Mouse (Mus musculus) CH12.LX (cell line): ENCODE measurements around the gene Jmjd1c. TPM values are rescaled to one million over a fixed set of nuclear protein-coding genes. Genes with fewer than 3 reads are reported as not detected.

Experiments used
- DNase-seq: peaks from one replicate; pipeline ENCODE4 v3.0.0-alpha.2; 2013; ENCODE audit errors: extremely low read depth
- H3K27ac ChIP-seq: 2 replicates; pipeline ENCODE4 v1.5.1; 2012; ENCODE audit warnings: low read depth, mild to moderate bottlenecking, control low read depth, moderate library complexity; ENCODE audit not compliant: insufficient read depth
- H3K27me3 ChIP-seq: replicated peaks from 2 replicates; pipeline ENCODE3; 2012; ENCODE audit warnings: inconsistent platforms
- H3K36me3 ChIP-seq, 2 experiments: replicated peaks in 1 of 2; 2 replicates each; pipeline versions ENCODE3 to v1.6.1; 2012; ENCODE audit warnings: inconsistent platforms in 1 of 2, low read length in 1 of 2, mild to moderate bottlenecking in 1 of 2, mixed read lengths in 1 of 2, moderate library complexity in 1 of 2; ENCODE audit not compliant: control insufficient read depth in 1 of 2, insufficient read depth in 1 of 2
- H3K4me1 ChIP-seq, 2 experiments: 2 replicates each; pipeline ENCODE4 v1.6.1; 2012; ENCODE audit warnings: inconsistent platforms in 1 of 2, moderate library complexity in 1 of 2; ENCODE audit not compliant: insufficient read depth in 2 of 2, control insufficient read depth in 1 of 2
- H3K4me2 ChIP-seq: 2 replicates; pipeline ENCODE4 v1.6.1; 2012; ENCODE audit warnings: low read depth, mild to moderate bottlenecking, control low read depth; ENCODE audit not compliant: poor library complexity, insufficient read depth, severe bottlenecking
- H3K4me3 ChIP-seq, 3 experiments: fragments of 150-350 bp in 1 of 3; sonication (generic) in 1 of 3; replicated peaks in 1 of 3; 2 replicates each; pipeline versions ENCODE3 to v1.5.1; 2011 to 2012; ENCODE audit warnings: low read depth in 2 of 3, low read length in 2 of 3, mild to moderate bottlenecking in 2 of 3, moderate library complexity in 2 of 3, control low read depth in 1 of 3, improper control_type of control experiment in 1 of 3, inconsistent platforms in 1 of 3, mixed read lengths in 1 of 3; ENCODE audit not compliant: poor library complexity in 1 of 3
- H3K79me2 ChIP-seq: replicated peaks from 2 replicates; pipeline ENCODE4 v1.6.1; 2012; ENCODE audit warnings: mild to moderate bottlenecking, moderate library complexity; ENCODE audit not compliant: control insufficient read depth, poor library complexity, insufficient read depth, severe bottlenecking; ENCODE audit errors: extremely low read depth
- H3K9ac ChIP-seq: 2 replicates; pipeline ENCODE4 v1.6.1; 2012; ENCODE audit warnings: low read depth, mild to moderate bottlenecking, control low read depth, moderate library complexity; ENCODE audit not compliant: insufficient read depth
- H3K9me3 ChIP-seq: replicated peaks from 2 replicates; pipeline ENCODE3; 2012; ENCODE audit warnings: low read length, inconsistent platforms, mixed read lengths
- BHLHE40 ChIP-seq: IDR thresholded peaks from 2 replicates; pipeline ENCODE4 v1.6.1; 2011; ENCODE audit warnings: mild to moderate bottlenecking, low read depth, low read length, improper control_type of control experiment
- ELF1 ChIP-seq: IDR thresholded peaks from 2 replicates; pipeline ENCODE4 v1.6.1; 2014; ENCODE audit warnings: low read depth, mild to moderate bottlenecking, inconsistent platforms, low read length, improper control_type of control experiment
- EP300 ChIP-seq: IDR thresholded peaks from 2 replicates; pipeline ENCODE4 v1.6.1; 2011; ENCODE audit warnings: low read length, improper control_type of control experiment
- ETS1 ChIP-seq: conservative IDR thresholded peaks from 2 replicates; pipeline ENCODE4 v1.6.1; 2012; ENCODE audit warnings: low read depth, mild to moderate bottlenecking, inconsistent platforms, low read length, improper control_type of control experiment, moderate library complexity
- GABPA ChIP-seq: IDR thresholded peaks from 2 replicates; pipeline ENCODE4 v1.6.1; 2012; ENCODE audit warnings: low read depth, low read length, improper control_type of control experiment, inconsistent platforms; ENCODE audit not compliant: insufficient replicate concordance
- HCFC1 ChIP-seq: IDR thresholded peaks from 2 replicates; pipeline ENCODE4 v1.6.1; 2012; ENCODE audit warnings: low read depth, mild to moderate bottlenecking, inconsistent platforms, low read length, improper control_type of control experiment
- IRF4 ChIP-seq: IDR thresholded peaks from 2 replicates; pipeline ENCODE4 v1.6.1; 2014; ENCODE audit warnings: low read depth, mild to moderate bottlenecking, inconsistent platforms, low read length, improper control_type of control experiment
- JUN ChIP-seq: IDR thresholded peaks from 2 replicates; pipeline ENCODE4 v1.6.1; 2011; ENCODE audit warnings: low read depth, mild to moderate bottlenecking, low read length, improper control_type of control experiment, moderate library complexity; ENCODE audit not compliant: insufficient read depth
- KAT2A ChIP-seq: IDR thresholded peaks from 2 replicates; pipeline ENCODE4 v1.6.1; 2012; ENCODE audit warnings: low read length, improper control_type of control experiment, inconsistent platforms; ENCODE audit not compliant: insufficient replicate concordance
- MAFK ChIP-seq: IDR thresholded peaks from 2 replicates; pipeline ENCODE4 v1.6.1; 2011; ENCODE audit warnings: low read length, improper control_type of control experiment; ENCODE audit not compliant: insufficient replicate concordance
- MAX ChIP-seq: IDR thresholded peaks from 2 replicates; pipeline ENCODE4 v1.6.1; 2011; ENCODE audit warnings: low read length, improper control_type of control experiment
- MAZ ChIP-seq: IDR thresholded peaks from 2 replicates; pipeline ENCODE4 v1.6.1; 2012; ENCODE audit warnings: low read depth, mild to moderate bottlenecking, inconsistent platforms, low read length, improper control_type of control experiment, moderate library complexity
- MXI1 ChIP-seq: IDR thresholded peaks from 2 replicates; pipeline ENCODE4 v1.6.1; 2011; ENCODE audit warnings: mild to moderate bottlenecking, low read depth, low read length, improper control_type of control experiment
- MYC ChIP-seq: IDR thresholded peaks from 2 replicates; pipeline ENCODE4 v1.6.1; 2011; ENCODE audit warnings: low read depth, mild to moderate bottlenecking, improper control_type of control experiment, low read length
- NRF1 ChIP-seq: IDR thresholded peaks from 2 replicates; pipeline ENCODE4 v1.6.1; 2014; ENCODE audit warnings: low read depth, mild to moderate bottlenecking, inconsistent platforms, low read length, improper control_type of control experiment, moderate library complexity
- ZKSCAN1 ChIP-seq: IDR thresholded peaks from 2 replicates; pipeline ENCODE4 v1.6.1; 2012; ENCODE audit warnings: low read depth, inconsistent platforms, low read length, improper control_type of control experiment, borderline replicate concordance
- dilution Hi-C: fragments of 300-500 bp; cut with MboI; formaldehyde crosslinking; loops from 2 replicates; pipeline ENCODE4 v1.14.3; 2020; ENCODE audit warnings: low sequenced_read_pairs; ENCODE audit not compliant: extremely low pct_unique_long_range_greater_than_20kb, extremely low pct_ligation_motif_present
- in situ Hi-C: fragments of 300-500 bp; cut with MboI; formaldehyde crosslinking; loops from 3 replicates; pipeline ENCODE4 v1.14.3; 2019; ENCODE audit warnings: low sequenced_read_pairs, low pct_ligation_motif_present, low pct_unique_long_range_greater_than_20kb, mixed read lengths
- polyA plus RNA-seq: library from polyadenylated mRNA; unstranded; fragments of >175 nt; gene quantifications from 2 replicates; pipeline ENCODE4 v1.2.1, GENCODE M21; 2012; ENCODE audit warnings: low read depth; ENCODE audit not compliant: insufficient read length
- total RNA-seq, 2 experiments: library from RNA; depleted of rRNA; stranded (reverse); fragments of 300-350 nt in 1 of 2; fragments of >200 nt in 1 of 2; gene quantifications; 2 replicates each; pipeline ENCODE4 v1.2.3; 2012 to 2014

Jmjd1c gene
- total and polyA plus RNA-seq, 3 experiments, result 41.2 to 50.1 (median 41.6) TPM

- peak; percentile 70; the same call in 1 of the 2 replicates for TF ChIP-seq ELF1
- no peak for TF ChIP-seq ZKSCAN1
- peak; percentile 91 for TF ChIP-seq JUN
- no peak for TF ChIP-seq KAT2A
- peak; percentile 65; the same call in 1 of the 2 replicates for TF ChIP-seq MAFK
- TF ChIP-seq MAX, result peak; percentile 36; the same call in 1 of the 2 replicates
- TF ChIP-seq NRF1, result no peak
Measured at GRCm38 (mm10) chr10:67100011-67100661, 4.2 kb downstream of the Jmjd1c start (continued).

DNA sequence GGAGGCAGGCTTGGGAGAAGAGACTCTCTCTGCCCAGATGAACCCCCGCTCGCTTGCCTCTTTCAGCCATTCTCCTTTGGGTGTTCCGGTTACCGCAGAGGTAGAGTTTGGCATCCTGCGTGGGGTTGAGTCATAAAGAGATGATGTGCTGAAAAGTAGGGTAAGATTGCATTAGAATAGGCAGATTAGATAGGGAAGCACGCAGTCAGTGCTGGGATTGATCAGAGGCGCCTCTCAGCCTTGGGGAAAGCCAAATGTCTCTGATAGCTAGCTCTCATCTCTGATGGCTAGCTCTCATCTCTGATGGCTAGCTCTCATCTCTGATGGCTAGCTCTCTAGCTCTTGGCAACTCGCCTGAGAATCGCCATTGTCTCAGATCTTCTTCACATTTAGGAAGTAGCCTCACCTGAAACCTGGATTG is 4.9 kb downstream of the Jmjd1c start:
- Histone ChIP-seq H3K27me3 (no peaks in the 10 kb centered on the region), H3K79me2 (peaks cover 89% of the 10 kb centered on the region), H3K4me2 (peak overlapping the region; percentile 96), H3K9ac (peak overlapping the region; percentile 71), H3K4me1 (peaks cover 26 to 70% of the 10 kb centered on the region in 2 experiments), H3K27ac (peak overlapping the region; percentile 97), H3K9me3 (no peaks in the 10 kb centered on the region), H3K36me3 (peaks cover 3 to 33% of the 10 kb centered on the region in 2 experiments), H3K4me3 (peak overlapping the region; percentile 12 to 46 (median 30))
- dilution Hi-C loops, result no loop called here
- peak; percentile 54 for DNase-seq
- TF ChIP-seq GABPA (no peak), MAX (0 out of 2 replicates have a peak, but pooled peaks have one; percentile 21), IRF4 (peak; percentile 65), BHLHE40 (peak; percentile 30; the same call in 1 of the 2 replicates), HCFC1 (peak; percentile 34; the same call in 1 of the 2 replicates), ETS1 (peak; percentile 19; the same call in 1 of the 2 replicates), MAZ (peak; percentile 16; the same call in 1 of the 2 replicates), EP300 (0 out of 2 replicates have a peak, but pooled peaks have one; percentile 25), KAT2A (no peak), ZKSCAN1 (no peak), MXI1 (peak; percentile 14; the same call in 1 of the 2 replicates), MYC (0 out of 2 replicates have a peak, but pooled peaks have one; percentile 22)
- in situ Hi-C loops, result no loop called here
